Mouse (Mus musculus): ENCODE measurements around the gene Fhl4.

GRCm38 (mm10) chr10:85052451-85052850, 49.8 kb downstream of the Fhl4 start:
- TF ChIP-seq POLR2A (IDR thresholded peaks at IDR 0.05; ENCODE audit: low read depth, low read length) (no peak), CTCF (IDR thresholded peaks at IDR 0.05; ENCODE audit: extremely low read depth, insufficient read depth, insufficient read length, insufficient replicate concordance) (no peak)

Data from spleen, adult 2 months (tissue).